Mouse (Mus musculus) intestine, embryonic 14.5 days (tissue): Measurements from ENCODE around the gene Mfsd4a. TPM values are rescaled to one million over a fixed set of nuclear protein-coding genes. Genes with fewer than 3 reads are reported as not detected.

Experiments used
- ATAC-seq: fragments of 200-750 bp; cut with Nextera tagmentation; replicated peaks from 2 replicates; pipeline ENCODE4 v1.8.0; 2017; ENCODE audit warnings: low read depth, moderate number of reproducible peaks, moderate TSS enrichment, moderate library complexity; ENCODE audit not compliant: low FRiP score, low TSS enrichment
- DNase-seq: peaks from one replicate; pipeline ENCODE4 v3.0.0-alpha.2; 2018; ENCODE audit warnings: low spot score
- H3K27ac ChIP-seq: fragments of 300-500 bp; sonication (generic); 2 replicates; pipeline ENCODE4 v1.5.1; 2014; ENCODE audit warnings: low read depth, mild to moderate bottlenecking, control low read depth
- H3K27me3 ChIP-seq: fragments of 300-500 bp; sonication (generic); replicated peaks from 2 replicates; pipeline ENCODE4 v1.6.1; 2014; ENCODE audit warnings: low read length, control low read depth; ENCODE audit not compliant: control insufficient read depth, insufficient read depth
- H3K36me3 ChIP-seq: fragments of 300-500 bp; sonication (generic); 2 replicates; pipeline ENCODE4 v1.6.1; 2014; ENCODE audit warnings: low read length, control low read depth; ENCODE audit not compliant: control insufficient read depth, insufficient read depth
- H3K4me1 ChIP-seq: fragments of 300-500 bp; sonication (generic); replicated peaks from 2 replicates; pipeline ENCODE4 v1.6.1; 2014; ENCODE audit warnings: low read length, control low read depth, mixed read lengths; ENCODE audit not compliant: control insufficient read depth, insufficient read depth
- H3K4me2 ChIP-seq: fragments of 300-500 bp; sonication (generic); 2 replicates; pipeline ENCODE4 v1.6.1; 2014; ENCODE audit warnings: low read length
- H3K4me3 ChIP-seq: fragments of 300-500 bp; sonication (generic); 2 replicates; pipeline ENCODE4 v1.5.1; 2014; ENCODE audit warnings: low read depth, low read length, control low read depth, mixed read lengths
- H3K9ac ChIP-seq: fragments of 300-500 bp; sonication (generic); 2 replicates; pipeline ENCODE4 v1.6.1; 2014; ENCODE audit warnings: mild to moderate bottlenecking, low read length
- H3K9me3 ChIP-seq: fragments of 300-500 bp; sonication (generic); 2 replicates; pipeline ENCODE4 v1.6.1; 2016; ENCODE audit warnings: low read length, control low read depth; ENCODE audit not compliant: control insufficient read depth
- WGBS: fragments of 180-500 bp; shearing (Covaris S2); extraction: QIAGEN DNeasy Blood & Tissue Kit; methylation state at CpG from one replicate; pipeline ENCODE4 v1.1.7; 2014; 5-methylcytosine and 5-hydroxymethylcytosine counted together
- polyA plus RNA-seq: library from polyadenylated mRNA; unstranded; fragments of >200 nt; fragmentation: Nextera tagmentation; extraction: Ambion mirVana; gene quantifications from 2 replicates; pipeline ENCODE4 v1.2.1, GENCODE M21; 2014

The Mfsd4a gene
- polyA plus RNA-seq, 1 experiment from 2014 or later = 13.4 TPM

- H3K27ac ChIP-seq = no peak overlapping the region
- H3K4me2 ChIP-seq = no peak overlapping the region
- no peak for ATAC-seq
- H3K27me3 ChIP-seq = no peaks in the 10 kb centered on the region
- H3K9ac ChIP-seq = no peak overlapping the region
- H3K36me3 ChIP-seq = no peaks in the 10 kb centered on the region
- DNase-seq = no peak
- H3K9me3 ChIP-seq = no peaks in the 10 kb centered on the region
- H3K4me3 ChIP-seq = no peak overlapping the region
- 61% methylated on average over 9 of the region's 9 CpGs for WGBS
- H3K4me1 ChIP-seq = no peaks in the 10 kb centered on the region
Observed at GRCm38 (mm10) chr1:132040201-132040621, 27.7 kb downstream of the Mfsd4a start.

- H3K27ac ChIP-seq = no peak overlapping the region
- peaks cover 8% of the 10 kb centered on the region for H3K36me3 ChIP-seq
- WGBS = 81% methylated on average over 5 of the region's 5 CpGs
- no peak overlapping the region for H3K4me2 ChIP-seq
- H3K9ac ChIP-seq = no peak overlapping the region
- no peak overlapping the region for H3K4me3 ChIP-seq
- no peaks in the 10 kb centered on the region for H3K4me1 ChIP-seq
- no peak for ATAC-seq
- no peaks in the 10 kb centered on the region for H3K9me3 ChIP-seq
- no peak for DNase-seq
- H3K27me3 ChIP-seq = no peaks in the 10 kb centered on the region
Observed at GRCm38 (mm10) chr1:132038753-132039152, 29.1 kb downstream of the Mfsd4a start.

GRCm38 (mm10) chr1:132037746-132038145, 30.1 kb downstream of the Mfsd4a start:
- Histone ChIP-seq H3K36me3 (peaks cover 15% of the 10 kb centered on the region), H3K27me3 (no peaks in the 10 kb centered on the region), H3K9ac (no peak overlapping the region), H3K27ac (no peak overlapping the region), H3K4me3 (no peak overlapping the region), H3K9me3 (no peaks in the 10 kb centered on the region), H3K4me1 (no peaks in the 10 kb centered on the region), H3K4me2 (no peak overlapping the region)
- ATAC-seq (no peak), DNase-seq (no peak)
- 86% methylated on average over 3 of the region's 3 CpGs for WGBS

GRCm38 (mm10) chr1:132032172-132032571, 35.7 kb downstream of the Mfsd4a start:
- H3K36me3 ChIP-seq = peaks cover 47% of the 10 kb centered on the region
- H3K9me3 ChIP-seq = no peaks in the 10 kb centered on the region
- H3K27ac ChIP-seq = no peak overlapping the region
- DNase-seq = no peak
- H3K27me3 ChIP-seq = no peaks in the 10 kb centered on the region
- no peak overlapping the region for H3K4me3 ChIP-seq
- H3K4me1 ChIP-seq = no peaks in the 10 kb centered on the region
- ATAC-seq = no peak
- WGBS = 86% methylated on average over 7 of the region's 7 CpGs
- no peak overlapping the region for H3K4me2 ChIP-seq
- H3K9ac ChIP-seq = no peak overlapping the region

GRCm38 (mm10) chr1:132030574-132030973, 37.3 kb downstream of the Mfsd4a start:
- Histone ChIP-seq H3K27ac (no peak overlapping the region), H3K4me1 (no peaks in the 10 kb centered on the region), H3K9ac (no peak overlapping the region), H3K4me3 (no peak overlapping the region), H3K9me3 (no peaks in the 10 kb centered on the region), H3K27me3 (no peaks in the 10 kb centered on the region), H3K4me2 (no peak overlapping the region), H3K36me3 (peaks cover 61% of the 10 kb centered on the region)
- 74% methylated on average over 2 of the region's 2 CpGs for WGBS
- ATAC-seq (no peak), DNase-seq (no peak)

- DNase-seq = no peak
- H3K27ac ChIP-seq = no peak overlapping the region
- H3K9ac ChIP-seq = no peak overlapping the region
- H3K4me1 ChIP-seq = no peaks in the 10 kb centered on the region
- 86% methylated on average over 9 of the region's 9 CpGs for WGBS
- H3K27me3 ChIP-seq = no peaks in the 10 kb centered on the region
- H3K36me3 ChIP-seq = peaks cover 70% of the 10 kb centered on the region
- H3K4me2 ChIP-seq = no peak overlapping the region
- ATAC-seq = no peak
- no peaks in the 10 kb centered on the region for H3K9me3 ChIP-seq
- no peak overlapping the region for H3K4me3 ChIP-seq
Observed at GRCm38 (mm10) chr1:132028413-132028812, 39.4 kb downstream of the Mfsd4a start.

- 93% methylated on average over 5 of the region's 5 CpGs for WGBS
Observed at GRCm38 (mm10) chr1:132027978-132028377, 39.9 kb downstream of the Mfsd4a start.

GRCm38 (mm10) chr1:132026925-132027646, 40.8 kb downstream of the Mfsd4a start:
- Histone ChIP-seq H3K9me3 (no peaks in the 10 kb centered on the region), H3K4me1 (no peaks in the 10 kb centered on the region), H3K27ac (no peak overlapping the region), H3K4me3 (no peak overlapping the region), H3K36me3 (peaks cover 79% of the 10 kb centered on the region), H3K27me3 (no peaks in the 10 kb centered on the region), H3K4me2 (no peak overlapping the region), H3K9ac (no peak overlapping the region)
- WGBS = 93% methylated on average over 11 of the region's 11 CpGs
- DNase-seq (no peak), ATAC-seq (no peak)

More at GRCm38 (mm10) chr1:132027978-132028377, 39.9 kb downstream of the Mfsd4a start:
- H3K27me3 ChIP-seq = no peaks in the 10 kb centered on the region
- DNase-seq = no peak
- H3K36me3 ChIP-seq = peaks cover 70% of the 10 kb centered on the region
- H3K9ac ChIP-seq = 0 out of 2 replicates have a peak overlapping the region, but pooled peaks have one; percentile 11
- no peak overlapping the region for H3K4me3 ChIP-seq
- H3K9me3 ChIP-seq = no peaks in the 10 kb centered on the region
- H3K4me2 ChIP-seq = no peak overlapping the region
- no peak overlapping the region for H3K27ac ChIP-seq
- no peaks in the 10 kb centered on the region for H3K4me1 ChIP-seq
- ATAC-seq = no peak

GRCm38 (mm10) chr1:132022107-132022506, 45.8 kb downstream of the Mfsd4a start:
- Histone ChIP-seq H3K9ac (no peak overlapping the region), H3K4me2 (no peak overlapping the region), H3K9me3 (no peaks in the 10 kb centered on the region), H3K4me1 (no peaks in the 10 kb centered on the region), H3K27ac (no peak overlapping the region), H3K4me3 (no peak overlapping the region), H3K36me3 (peaks cover 90% of the 10 kb centered on the region), H3K27me3 (no peaks in the 10 kb centered on the region)
- no peak for DNase-seq
- 80% methylated on average over 3 of the region's 3 CpGs for WGBS
- no peak for ATAC-seq
